Mouse (Mus musculus): ENCODE results near the gene Nipal1. TPM values are rescaled to one million over a fixed set of nuclear protein-coding genes. Genes with fewer than 3 reads are reported as not detected.

The Nipal1 gene
- total and polyA plus RNA-seq, 3 experiments, result 0.05 TPM; not detected in 2

- TF ChIP-seq GATA1 (IDR thresholded peaks at IDR 0.05; ENCODE audit: borderline replicate concordance, low read length), result no peak
- no peak for TF ChIP-seq POLR2AphosphoS5 (IDR thresholded peaks at IDR 0.05; ENCODE audit: insufficient replicate concordance, low read depth, low read length)
- no peak for TF ChIP-seq TAL1 (conservative IDR thresholded peaks at IDR 0.05; ENCODE audit: low read depth, low read length)
- no peak for TF ChIP-seq CTCF (IDR thresholded peaks at IDR 0.05; ENCODE audit: low read depth, low read length)
- no peak for TF ChIP-seq GATA2 (IDR thresholded peaks at IDR 0.05; ENCODE audit: borderline replicate concordance, low read depth, low read length)
- Histone ChIP-seq H3K4me1 (ENCODE audit: insufficient read depth, low read depth, low read length) (no peaks in the 10 kb centered on the region), H3K36me3 (replicated peaks) (no peaks in the 10 kb centered on the region), H3K4me3 (ENCODE audit: low read depth, low read length) (no peak overlapping the region), H3K9me3 (replicated peaks) (no peaks in the 10 kb centered on the region), H3K27me3 (ENCODE audit: insufficient read depth, low read length) (peaks cover 13% of the 10 kb centered on the region)
- ATAC-seq (ENCODE audit: extremely low read depth, insufficient number of reproducible peaks, low FRiP score, poor library complexity, severe bottlenecking) (no peak), DNase-seq (ENCODE audit: low spot score) (no peak)
Observed at GRCm38 (mm10) chr5:72668351-72668750, 20.8 kb downstream of the Nipal1 start.

GRCm38 (mm10) chr5:72671017-72671699 is 23.6 kb downstream of the Nipal1 start:
- Histone ChIP-seq H3K9me3 (replicated peaks) (no peaks in the 10 kb centered on the region), H3K4me3 (ENCODE audit: low read depth, low read length) (no peak overlapping the region), H3K4me1 (ENCODE audit: insufficient read depth, low read depth, low read length) (no peaks in the 10 kb centered on the region), H3K36me3 (replicated peaks) (no peaks in the 10 kb centered on the region), H3K27me3 (ENCODE audit: insufficient read depth, low read length) (peaks cover 18% of the 10 kb centered on the region; the same call in 1 of the 2 replicates)
- DNase-seq (ENCODE audit: low spot score), result no peak
- no peak for ATAC-seq (ENCODE audit: extremely low read depth, insufficient number of reproducible peaks, low FRiP score, poor library complexity, severe bottlenecking)
- TF ChIP-seq CTCF (IDR thresholded peaks at IDR 0.05; ENCODE audit: low read depth, low read length), result no peak
- TF ChIP-seq GATA1 (IDR thresholded peaks at IDR 0.05; ENCODE audit: borderline replicate concordance, low read length), result no peak
- no peak for TF ChIP-seq GATA2 (IDR thresholded peaks at IDR 0.05; ENCODE audit: borderline replicate concordance, low read depth, low read length)
- no peak for TF ChIP-seq POLR2AphosphoS5 (IDR thresholded peaks at IDR 0.05; ENCODE audit: insufficient replicate concordance, low read depth, low read length)
- TF ChIP-seq TAL1 (conservative IDR thresholded peaks at IDR 0.05; ENCODE audit: low read depth, low read length), result no peak

- ATAC-seq (ENCODE audit: extremely low read depth, insufficient number of reproducible peaks, low FRiP score, poor library complexity, severe bottlenecking), result no peak
- H3K4me1 ChIP-seq (ENCODE audit: insufficient read depth, low read depth, low read length), result no peaks in the 10 kb centered on the region
- no peaks in the 10 kb centered on the region for H3K36me3 ChIP-seq (replicated peaks)
- peaks cover 17% of the 10 kb centered on the region for H3K27me3 ChIP-seq (ENCODE audit: insufficient read depth, low read length)
- TF ChIP-seq TAL1 (conservative IDR thresholded peaks at IDR 0.05; ENCODE audit: low read depth, low read length) (no peak), GATA2 (IDR thresholded peaks at IDR 0.05; ENCODE audit: borderline replicate concordance, low read depth, low read length) (no peak), GATA1 (IDR thresholded peaks at IDR 0.05; ENCODE audit: borderline replicate concordance, low read length) (no peak), POLR2AphosphoS5 (IDR thresholded peaks at IDR 0.05; ENCODE audit: insufficient replicate concordance, low read depth, low read length) (no peak), CTCF (IDR thresholded peaks at IDR 0.05; ENCODE audit: low read depth, low read length) (no peak)
- no peaks in the 10 kb centered on the region for H3K9me3 ChIP-seq (replicated peaks)
- DNase-seq (ENCODE audit: low spot score), result no peak
- no peak overlapping the region for H3K4me3 ChIP-seq (ENCODE audit: low read depth, low read length)
Observed at GRCm38 (mm10) chr5:72674994-72675542, 27.5 kb downstream of the Nipal1 start.

- no peaks in the 10 kb centered on the region for H3K4me1 ChIP-seq (ENCODE audit: insufficient read depth, low read depth, low read length)
- peaks cover 3% of the 10 kb centered on the region; the same call in 1 of the 2 replicates for H3K27me3 ChIP-seq (ENCODE audit: insufficient read depth, low read length)
- DNase-seq (ENCODE audit: low spot score) (no peak), ATAC-seq (ENCODE audit: extremely low read depth, insufficient number of reproducible peaks, low FRiP score, poor library complexity, severe bottlenecking) (no peak)
- H3K9me3 ChIP-seq (replicated peaks), result 0 out of 2 replicates have a peak, but pooled peaks cover 2% of the 10 kb centered on the region
- no peak overlapping the region for H3K4me3 ChIP-seq (ENCODE audit: low read depth, low read length)
- H3K36me3 ChIP-seq (replicated peaks), result no peaks in the 10 kb centered on the region
- TF ChIP-seq TAL1 (conservative IDR thresholded peaks at IDR 0.05; ENCODE audit: low read depth, low read length) (no peak), CTCF (IDR thresholded peaks at IDR 0.05; ENCODE audit: low read depth, low read length) (no peak), GATA2 (IDR thresholded peaks at IDR 0.05; ENCODE audit: borderline replicate concordance, low read depth, low read length) (no peak), GATA1 (IDR thresholded peaks at IDR 0.05; ENCODE audit: borderline replicate concordance, low read length) (no peak), POLR2AphosphoS5 (IDR thresholded peaks at IDR 0.05; ENCODE audit: insufficient replicate concordance, low read depth, low read length) (no peak)
Observed at GRCm38 (mm10) chr5:72681451-72681850, 33.9 kb downstream of the Nipal1 start.

GRCm38 (mm10) chr5:72689556-72689955 is 42.0 kb downstream of the Nipal1 start:
- Histone ChIP-seq H3K9me3 (replicated peaks) (no peaks in the 10 kb centered on the region), H3K27me3 (ENCODE audit: insufficient read depth, low read length) (no peaks in the 10 kb centered on the region; the same call in 1 of the 2 replicates), H3K4me3 (ENCODE audit: low read depth, low read length) (no peak overlapping the region), H3K4me1 (ENCODE audit: insufficient read depth, low read depth, low read length) (no peaks in the 10 kb centered on the region), H3K36me3 (replicated peaks) (no peaks in the 10 kb centered on the region)
- DNase-seq (ENCODE audit: low spot score) (no peak), ATAC-seq (ENCODE audit: extremely low read depth, insufficient number of reproducible peaks, low FRiP score, poor library complexity, severe bottlenecking) (no peak)
- TF ChIP-seq CTCF (IDR thresholded peaks at IDR 0.05; ENCODE audit: low read depth, low read length) (no peak), GATA2 (IDR thresholded peaks at IDR 0.05; ENCODE audit: borderline replicate concordance, low read depth, low read length) (no peak), TAL1 (conservative IDR thresholded peaks at IDR 0.05; ENCODE audit: low read depth, low read length) (no peak), GATA1 (IDR thresholded peaks at IDR 0.05; ENCODE audit: borderline replicate concordance, low read length) (no peak), POLR2AphosphoS5 (IDR thresholded peaks at IDR 0.05; ENCODE audit: insufficient replicate concordance, low read depth, low read length) (no peak)

GRCm38 (mm10) chr5:72690516-72690915 is 42.9 kb downstream of the Nipal1 start:
- Histone ChIP-seq H3K4me1 (ENCODE audit: insufficient read depth, low read depth, low read length) (no peaks in the 10 kb centered on the region), H3K27me3 (ENCODE audit: insufficient read depth, low read length) (peaks cover 4% of the 10 kb centered on the region; the same call in 1 of the 2 replicates), H3K36me3 (replicated peaks) (no peaks in the 10 kb centered on the region), H3K4me3 (ENCODE audit: low read depth, low read length) (no peak overlapping the region), H3K9me3 (replicated peaks) (no peaks in the 10 kb centered on the region)
- DNase-seq (ENCODE audit: low spot score), result no peak
- ATAC-seq (ENCODE audit: extremely low read depth, insufficient number of reproducible peaks, low FRiP score, poor library complexity, severe bottlenecking), result no peak
- TF ChIP-seq TAL1 (conservative IDR thresholded peaks at IDR 0.05; ENCODE audit: low read depth, low read length), result no peak
- TF ChIP-seq GATA1 (IDR thresholded peaks at IDR 0.05; ENCODE audit: borderline replicate concordance, low read length), result no peak
- no peak for TF ChIP-seq CTCF (IDR thresholded peaks at IDR 0.05; ENCODE audit: low read depth, low read length)
- TF ChIP-seq GATA2 (IDR thresholded peaks at IDR 0.05; ENCODE audit: borderline replicate concordance, low read depth, low read length), result no peak
- TF ChIP-seq POLR2AphosphoS5 (IDR thresholded peaks at IDR 0.05; ENCODE audit: insufficient replicate concordance, low read depth, low read length), result no peak

Data from G1E (cell line).